Mouse (Mus musculus) spleen, adult 12 weeks (tissue): ENCODE results near the gene Trip12.

Experiments used
- DNase-seq: peaks from one replicate; pipeline ENCODE4 v3.0.0; 2022; ENCODE audit warnings: low spot score

Trip12 gene

DNA sequence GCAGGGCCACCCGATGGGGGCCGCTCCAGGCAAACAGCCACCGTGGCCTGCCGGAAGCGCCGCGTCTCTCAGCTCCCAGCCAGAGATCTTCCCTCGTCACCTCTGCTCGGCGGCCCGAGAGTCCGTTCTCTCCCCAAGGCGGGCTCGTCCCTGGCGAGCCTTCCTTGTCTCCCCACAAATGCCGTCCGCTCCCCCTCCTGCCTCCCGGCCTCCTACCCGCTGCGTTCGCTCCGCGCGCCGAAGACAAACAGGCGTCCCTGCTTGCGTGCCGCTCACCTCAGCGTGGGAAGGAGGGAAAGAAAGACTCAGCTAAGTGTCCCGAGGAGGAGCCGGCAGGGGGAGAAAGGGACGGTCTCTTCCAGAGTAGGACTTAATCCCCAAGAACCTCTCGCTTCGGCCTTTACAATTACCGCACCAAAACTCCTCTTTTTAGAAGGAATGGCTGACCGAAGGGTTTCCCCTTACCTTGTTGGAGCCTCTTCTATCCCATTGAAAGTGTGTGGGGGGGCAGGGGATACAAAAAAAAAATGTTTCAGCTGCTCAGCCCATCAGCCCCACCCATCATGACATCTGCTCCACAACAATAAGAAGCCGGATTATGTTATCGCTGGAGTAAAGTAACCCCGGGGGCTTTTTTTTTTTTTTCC, at the start of gene Trip12:
Trip12 (minus strand) TSS at position 499 of the 647 bp plus-strand sequence.
- no peak for DNase-seq

DNA sequence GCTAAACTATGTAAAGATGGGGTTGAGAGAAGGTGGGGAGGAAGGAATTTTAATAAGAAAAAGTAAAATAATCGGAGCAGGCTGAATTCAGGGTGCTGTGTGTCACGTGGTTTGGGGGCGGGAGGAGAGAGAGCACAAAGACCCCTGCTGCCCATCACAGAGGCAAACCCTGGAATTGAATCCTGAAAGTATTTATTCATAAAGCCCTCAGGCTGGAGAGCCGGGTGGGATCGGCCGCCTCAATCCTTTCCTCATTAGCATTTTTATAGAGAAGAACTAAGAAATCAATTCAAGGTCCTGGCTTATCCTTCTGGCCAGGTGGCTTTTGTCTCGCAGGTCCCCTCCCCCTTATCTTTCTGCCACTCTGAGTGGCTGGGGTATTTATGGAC, 49.7 kb upstream of the Trip12 start:
- no peak for DNase-seq

DNA sequence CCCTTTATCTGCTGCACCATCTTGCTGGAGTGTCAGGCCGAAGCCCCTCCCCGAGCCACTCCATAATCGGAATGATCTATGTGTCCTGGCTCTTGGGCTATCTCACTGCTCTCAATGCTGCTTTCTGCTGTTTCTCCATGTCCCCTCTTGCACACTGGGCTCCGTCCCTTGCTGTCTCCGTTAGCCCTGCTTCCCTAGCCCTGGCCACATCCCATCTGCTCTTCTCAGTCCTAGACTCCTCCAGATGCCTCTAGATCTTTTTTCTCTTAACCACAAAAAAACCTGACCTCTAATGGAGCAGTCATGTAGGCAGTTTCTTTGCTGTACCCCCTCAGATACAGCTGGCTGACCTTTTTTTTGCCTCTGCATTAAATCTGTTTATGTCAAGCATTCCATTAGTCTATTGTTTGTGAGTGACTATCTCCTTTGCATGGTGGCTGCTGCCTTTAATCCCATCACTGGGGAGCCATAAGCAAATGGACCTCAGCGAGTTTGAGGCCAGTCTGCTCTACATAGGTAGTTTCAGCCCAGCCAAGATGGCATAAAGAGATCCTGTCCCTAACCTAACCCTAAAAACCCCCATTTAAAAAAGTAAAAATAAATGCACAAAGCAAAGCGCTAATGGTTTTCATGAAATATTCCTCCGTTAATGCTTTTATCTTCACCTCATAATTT, 49.2 kb upstream of the Trip12 start:
- no peak for DNase-seq

DNA sequence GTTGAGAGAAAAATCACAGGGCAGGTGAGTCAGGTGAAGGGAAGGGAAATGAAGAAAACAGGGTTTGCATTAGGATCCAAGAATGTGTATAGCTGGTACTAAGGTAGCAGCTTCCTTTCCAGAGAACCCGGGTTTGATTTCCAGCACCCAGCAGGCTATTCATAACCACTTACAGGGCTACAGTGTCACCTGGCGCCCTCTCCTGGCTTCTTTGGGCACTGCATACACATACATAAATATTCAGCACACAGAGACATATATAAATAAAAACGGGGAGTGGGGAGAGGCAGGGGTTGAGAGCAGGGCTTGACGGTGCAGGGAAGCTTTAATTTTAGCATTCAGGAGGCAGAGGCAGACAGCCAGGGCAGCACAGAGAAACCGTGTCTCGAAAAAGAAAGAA, 45.6 kb upstream of the Trip12 start:
- DNase-seq, result no peak

DNA sequence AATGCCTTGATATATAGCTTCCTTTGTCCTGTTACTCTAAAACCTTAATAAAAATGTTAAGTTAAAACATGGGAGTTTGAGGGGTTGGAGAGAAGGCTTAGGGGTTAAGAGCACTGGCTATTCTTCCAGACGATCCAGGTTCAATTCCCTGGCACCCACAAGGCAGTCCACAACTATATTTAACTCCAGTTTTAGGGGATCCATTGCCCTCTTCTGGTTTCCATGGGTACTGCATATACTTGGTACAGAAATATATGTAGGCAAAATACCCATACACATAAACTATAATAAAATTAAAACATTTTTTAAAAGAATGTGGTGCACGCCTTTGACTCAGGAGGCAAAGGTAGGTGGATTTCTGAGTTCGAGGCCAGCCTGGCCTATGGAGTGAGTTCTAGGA, 44.9 kb upstream of the Trip12 start:
- DNase-seq, result no peak

DNA sequence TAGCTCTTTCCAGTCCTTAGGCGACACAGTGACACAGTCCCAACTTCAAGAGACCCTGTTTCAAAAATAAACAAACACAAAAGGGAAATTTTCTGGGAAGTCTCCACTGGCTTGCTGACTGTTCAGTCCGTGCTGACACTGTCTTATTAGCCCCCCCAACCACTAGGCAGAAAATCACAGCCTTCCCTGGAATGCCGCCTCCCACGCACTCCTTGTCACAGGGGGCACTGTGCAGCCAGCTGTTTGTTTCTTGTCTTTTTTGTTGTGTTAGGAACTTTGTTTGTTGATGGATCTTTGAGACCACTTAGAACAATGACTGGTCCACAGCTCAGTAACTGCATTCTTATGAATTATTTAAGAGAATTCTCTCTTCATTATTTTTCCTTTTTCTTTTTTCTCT, 43.6 kb upstream of the Trip12 start:
- no peak for DNase-seq

DNA sequence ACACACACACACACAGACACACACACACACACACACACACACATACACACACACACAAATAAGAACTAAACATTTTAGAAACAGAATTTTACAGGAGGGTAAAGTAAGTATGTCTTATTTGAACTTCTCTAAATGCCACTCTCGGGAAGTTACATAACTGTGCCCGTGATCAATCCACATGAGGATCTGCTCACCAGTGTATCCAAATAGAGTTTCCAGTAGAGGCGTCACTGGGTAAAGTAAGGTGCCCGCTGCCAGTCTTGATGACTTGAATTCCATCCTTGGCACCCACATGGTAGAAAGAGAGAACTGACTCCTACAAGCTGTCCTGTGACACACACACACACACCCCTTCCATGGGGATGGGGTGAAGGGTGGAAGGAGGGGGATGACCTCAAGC, 42.6 kb upstream of the Trip12 start:
- no peak for DNase-seq

DNA sequence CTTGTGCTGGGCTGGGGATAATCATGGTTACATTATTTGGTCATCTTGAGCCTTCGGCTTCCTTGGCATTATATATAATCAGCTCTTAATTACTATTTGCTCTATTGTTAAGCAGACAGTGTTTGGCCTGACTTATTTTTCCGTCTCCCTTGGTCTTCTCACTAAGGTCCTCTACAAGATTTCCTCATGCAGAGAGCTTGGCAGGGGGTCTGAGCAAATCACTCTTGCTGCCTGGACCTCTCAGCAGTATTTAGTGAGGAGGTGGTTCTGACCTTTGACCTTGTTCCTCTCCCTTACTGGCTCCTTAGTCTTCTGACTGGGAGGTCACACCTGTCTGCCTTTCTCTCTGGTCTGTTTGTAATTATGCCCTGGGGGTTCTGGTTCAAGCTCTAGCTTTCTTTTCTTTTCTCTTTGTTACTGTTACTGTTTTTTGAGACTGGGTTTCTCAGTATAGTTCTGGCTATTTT, 41.8 kb upstream of the Trip12 start:
- DNase-seq, result no peak

DNA sequence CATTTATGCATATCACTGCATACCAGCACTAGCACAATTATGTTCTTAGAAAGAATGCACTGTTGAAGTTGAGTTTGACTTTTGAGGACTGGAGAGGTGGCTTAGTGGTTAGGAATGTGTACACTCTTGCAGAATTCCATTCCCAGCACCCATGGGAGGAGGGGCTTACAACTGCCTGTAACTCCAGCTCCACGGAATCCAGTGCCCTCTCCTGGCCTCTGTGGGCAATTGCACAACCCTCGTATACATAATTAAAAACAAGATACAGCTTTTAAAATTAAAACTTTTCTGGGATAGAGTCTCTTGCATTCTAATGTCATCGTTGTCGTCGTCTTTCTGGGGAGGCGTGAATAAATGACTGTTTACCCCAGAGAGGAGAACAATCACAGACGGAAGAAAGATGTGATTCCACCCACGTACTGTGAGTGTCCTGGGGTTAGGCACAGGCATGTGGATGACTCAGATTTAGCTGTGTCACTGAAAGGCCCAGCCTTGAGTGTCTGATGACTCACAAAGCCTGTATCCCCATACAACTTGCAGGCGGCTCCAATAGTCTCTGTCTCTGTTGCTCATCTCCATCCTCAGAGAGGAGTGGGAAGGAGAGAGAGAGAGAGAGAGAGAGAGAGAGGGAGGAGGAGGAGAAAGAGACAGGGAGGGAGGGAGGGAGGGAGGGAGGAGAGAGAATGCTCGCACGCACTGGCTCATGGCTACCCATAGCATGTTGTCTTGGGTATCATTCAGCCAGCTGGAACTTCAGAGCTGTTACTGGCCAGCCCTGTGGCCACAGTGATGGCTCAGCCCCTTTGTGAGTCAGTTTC, 41.1 kb upstream of the Trip12 start:
- no peak for DNase-seq

DNA sequence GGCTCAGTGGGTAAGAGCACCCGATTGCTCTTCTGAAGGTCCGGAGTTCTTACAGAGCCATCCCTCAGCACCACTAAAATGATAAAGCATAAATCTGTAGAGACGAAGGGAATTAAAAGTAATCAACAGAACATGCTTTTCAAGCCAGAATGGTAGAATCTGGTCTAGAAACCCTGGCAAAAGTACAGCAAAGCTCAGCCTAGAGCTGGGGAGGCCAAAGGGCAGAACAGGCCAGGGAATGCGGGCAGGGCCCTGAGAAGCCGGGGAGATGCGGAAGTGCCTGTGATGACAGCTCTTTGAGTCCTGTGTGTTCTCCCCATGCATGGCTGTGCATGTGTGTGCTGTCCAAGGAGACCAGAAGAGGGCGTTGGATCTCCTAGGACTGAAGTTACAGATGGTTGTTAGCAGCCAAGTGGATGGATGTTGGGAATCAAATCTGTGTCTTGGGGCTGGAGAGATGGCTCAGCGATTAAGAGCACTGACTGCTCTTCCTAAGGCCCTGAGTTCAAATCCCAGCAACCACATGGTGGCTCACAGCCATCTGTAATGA, 39.3 kb upstream of the Trip12 start:
- no peak for DNase-seq

DNA sequence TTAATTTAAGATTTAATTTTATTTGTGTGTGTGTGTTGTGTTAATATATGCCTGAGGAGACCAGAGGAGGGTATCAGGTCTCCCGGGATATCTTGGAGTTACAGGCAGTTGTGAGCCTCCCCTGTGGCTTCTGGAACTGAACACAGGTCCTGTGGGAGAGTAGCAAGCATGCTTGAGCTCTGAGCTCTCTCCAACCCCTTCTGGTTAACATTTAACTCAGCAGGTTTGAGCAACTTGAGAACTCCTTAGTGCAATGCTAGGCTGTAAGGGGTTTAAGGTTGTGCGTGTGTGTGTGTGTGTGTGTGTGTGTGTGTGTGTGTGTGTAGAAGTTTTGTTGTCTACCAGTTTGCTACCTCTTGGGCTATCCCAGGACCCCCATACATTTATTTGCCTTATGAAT, 37.3 kb upstream of the Trip12 start:
- DNase-seq, result no peak

DNA sequence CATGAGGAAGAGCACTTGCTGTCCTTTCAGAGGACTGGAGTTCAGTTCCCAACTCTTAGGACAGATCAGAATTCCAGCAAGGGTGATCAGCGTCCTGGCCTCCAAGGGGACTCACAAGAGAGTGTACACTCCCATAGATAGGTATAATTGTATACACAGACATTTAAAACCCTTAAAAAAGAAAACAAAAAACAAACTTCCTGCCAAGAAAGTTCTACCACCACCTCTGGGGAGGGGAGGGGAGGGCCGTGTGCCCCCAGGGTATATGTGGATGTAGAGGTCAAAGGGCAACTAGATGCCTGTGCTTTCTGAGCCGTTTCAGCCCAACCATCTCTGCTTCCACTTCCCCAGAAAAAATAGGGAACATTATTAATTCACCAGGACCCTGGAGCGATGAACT, 32.6 kb upstream of the Trip12 start:
- DNase-seq, result no peak

DNA sequence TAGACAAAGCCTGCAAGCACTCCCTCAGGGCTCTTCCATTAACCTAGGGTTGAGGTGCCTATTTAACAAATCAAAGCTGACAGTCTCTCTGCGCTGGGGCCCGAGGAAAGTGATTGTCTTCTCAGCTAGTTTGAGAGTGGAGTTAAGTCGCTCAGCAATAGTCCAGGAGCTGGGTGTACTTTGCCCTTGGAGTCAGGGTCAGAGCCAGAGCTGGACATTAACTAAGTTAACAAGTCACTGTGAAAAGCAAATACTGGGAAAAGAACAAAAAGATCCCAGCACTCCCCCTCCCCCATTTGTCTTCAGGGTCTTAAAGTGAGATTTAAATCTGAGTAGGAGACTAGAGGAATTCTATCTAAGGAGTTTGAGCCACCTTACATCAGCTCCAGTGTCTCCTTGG, 31.8 kb upstream of the Trip12 start:
- no peak for DNase-seq

DNA sequence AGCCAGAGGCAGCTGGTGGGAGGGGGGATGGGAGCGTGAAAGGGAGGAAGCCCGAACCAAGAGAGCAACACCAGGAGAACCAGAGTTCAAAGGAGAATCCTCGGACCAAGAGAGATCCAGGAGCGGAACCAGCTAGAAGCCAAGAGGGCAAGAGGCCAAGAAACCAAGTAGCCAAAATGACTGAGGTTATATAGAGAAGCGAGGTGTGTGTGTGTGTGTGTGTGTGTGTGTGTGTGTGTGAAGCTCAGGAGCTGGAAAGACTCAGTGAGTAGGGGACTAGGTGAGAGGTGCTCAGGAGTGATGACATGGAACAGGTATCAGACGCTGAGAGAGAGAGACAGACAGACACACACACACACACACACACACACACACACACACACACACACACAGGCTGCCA, 30.8 kb upstream of the Trip12 start:
- no peak for DNase-seq

DNA sequence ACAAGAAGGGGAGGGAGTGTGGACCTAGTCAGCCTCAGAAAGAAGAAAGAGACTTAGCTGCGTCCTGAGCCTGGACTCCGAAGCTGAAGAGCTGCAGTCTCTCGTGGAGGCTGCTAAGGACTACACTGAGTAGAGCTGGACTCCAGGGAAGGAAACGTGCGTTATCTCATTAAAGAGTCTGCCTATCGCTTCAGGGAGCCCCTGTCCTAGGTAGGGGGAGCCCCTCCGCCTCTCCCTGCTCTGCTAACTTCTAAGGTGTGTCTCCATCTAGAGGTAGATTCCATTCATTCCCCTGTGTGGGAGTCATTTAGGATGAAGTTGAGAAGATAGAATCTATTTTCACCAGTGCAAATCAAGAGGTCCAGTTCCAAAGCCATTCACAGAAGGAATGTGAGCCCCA, 29.2 kb upstream of the Trip12 start:
- DNase-seq, result no peak

DNA sequence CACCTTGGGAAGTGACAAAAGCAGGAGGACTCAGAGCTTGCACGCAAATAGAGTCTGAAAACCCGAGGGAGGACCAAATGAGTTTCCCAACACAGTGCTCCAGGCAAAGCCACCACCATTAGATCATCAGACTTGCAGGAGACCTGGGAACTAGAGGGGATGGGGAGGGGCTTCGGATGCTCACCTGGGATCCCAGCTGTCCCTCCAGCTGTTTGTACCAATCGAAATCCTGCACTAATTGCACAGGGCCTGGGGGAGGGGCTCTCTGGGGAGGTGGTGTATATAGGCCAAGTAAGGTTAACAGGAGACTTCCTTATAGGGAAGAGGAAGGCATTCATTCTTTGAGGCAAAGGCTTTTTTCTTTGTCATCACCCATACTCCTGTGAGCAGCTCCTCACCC, 28.5 kb upstream of the Trip12 start:
- DNase-seq, result no peak

DNA sequence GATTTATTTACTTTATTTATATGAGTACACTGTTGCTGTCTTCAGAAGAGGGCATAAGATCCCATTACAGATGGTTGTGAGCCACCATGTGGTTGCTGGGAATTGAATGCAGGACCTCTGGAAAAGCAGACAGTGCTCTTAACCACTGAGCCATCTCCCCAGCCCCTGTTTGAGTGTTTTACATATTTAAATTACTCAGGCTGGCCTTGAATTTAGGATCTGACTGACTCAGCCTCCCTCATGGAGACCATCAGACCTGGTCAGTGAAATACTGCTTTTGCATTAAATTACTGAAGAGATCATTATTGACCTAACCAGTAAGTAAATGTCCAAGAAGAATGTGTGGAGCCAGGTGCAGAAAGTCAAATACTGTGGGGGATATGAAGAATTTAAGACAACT, 28.0 kb upstream of the Trip12 start:
- DNase-seq, result no peak

DNA sequence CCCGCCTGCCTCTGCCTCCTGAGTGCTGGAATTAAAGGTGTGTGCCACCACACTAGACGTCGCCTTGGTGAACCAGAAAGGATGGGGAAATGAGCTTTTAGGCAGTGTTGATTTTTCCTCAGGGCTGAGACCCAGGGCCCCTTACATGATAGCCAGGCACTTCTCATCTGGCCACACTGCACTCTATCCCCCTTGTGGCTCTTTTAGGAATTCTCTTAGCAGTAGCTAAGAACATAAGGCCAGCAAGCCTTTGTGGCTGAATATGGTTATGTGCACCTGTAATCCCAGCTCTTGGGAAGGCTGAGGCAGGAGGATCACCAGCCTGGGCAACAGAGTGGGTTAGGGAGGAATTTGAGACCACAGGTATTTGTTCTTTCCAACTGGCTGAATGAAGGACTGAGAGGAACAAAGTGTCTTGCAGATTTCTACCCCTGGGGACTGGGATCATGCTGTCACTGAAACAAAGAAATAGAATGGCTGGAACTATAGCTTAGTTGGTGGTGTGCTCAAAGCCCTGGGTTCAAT, 26.5 kb upstream of the Trip12 start:
- no peak for DNase-seq

DNA sequence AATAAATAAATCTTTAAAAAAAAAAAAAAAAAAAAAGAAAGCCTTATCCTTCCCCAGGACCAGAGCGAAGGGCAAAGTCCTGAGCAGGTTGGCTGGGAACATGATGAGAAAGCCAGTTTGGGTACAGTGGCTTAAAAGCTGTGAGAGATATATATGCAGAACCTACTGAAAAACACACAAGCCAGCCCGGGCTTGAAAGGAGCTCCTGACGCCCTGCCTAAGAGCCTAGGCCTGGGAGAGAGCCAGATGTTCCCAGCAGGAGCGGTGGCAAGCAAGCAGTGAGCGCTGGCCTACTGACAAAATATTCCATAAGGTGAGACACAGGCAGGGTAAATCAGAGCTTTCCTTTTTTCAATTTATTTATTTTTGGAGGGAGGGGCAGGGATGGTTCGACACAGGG, 25.9 kb upstream of the Trip12 start:
- DNase-seq, result no peak

DNA sequence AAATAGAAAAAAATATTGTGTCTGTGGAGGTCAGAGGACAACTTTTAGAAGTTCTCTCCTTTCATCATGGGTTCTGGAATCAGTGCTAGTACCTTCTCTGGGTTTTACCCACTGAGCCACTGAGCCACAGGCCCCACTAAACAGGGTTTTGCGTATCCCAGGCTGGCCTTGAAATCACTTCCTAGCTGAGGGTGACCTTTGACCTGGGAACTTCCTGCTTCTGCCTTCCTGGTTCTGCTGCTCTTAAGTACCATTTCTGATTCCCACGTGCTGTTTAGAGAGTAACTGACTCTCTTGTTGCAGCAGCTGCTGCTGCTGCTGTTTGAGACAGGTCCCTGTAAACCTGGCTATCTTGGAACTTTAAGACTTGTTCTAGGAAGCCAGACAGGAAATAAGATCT, 24.3 kb upstream of the Trip12 start:
- DNase-seq, result no peak

DNA sequence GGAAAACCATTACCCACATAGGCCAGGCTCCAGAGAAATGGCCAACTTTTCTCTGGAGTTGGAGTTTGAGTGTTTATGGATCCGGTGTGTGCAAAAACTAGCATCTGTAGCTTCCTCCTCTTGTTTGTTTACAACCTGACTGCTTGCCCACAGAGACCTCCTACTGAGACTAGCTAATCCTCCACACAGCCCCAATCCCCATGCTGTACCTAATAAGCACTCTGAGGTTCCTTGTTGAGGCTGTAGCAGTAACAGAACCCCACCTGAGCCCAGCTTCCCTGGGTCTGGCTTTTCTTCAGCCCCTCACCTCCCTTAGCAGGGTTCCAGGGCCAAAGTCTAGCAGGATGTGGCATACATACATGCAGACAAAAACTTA, 20.9 kb upstream of the Trip12 start:
- DNase-seq, result no peak

DNA sequence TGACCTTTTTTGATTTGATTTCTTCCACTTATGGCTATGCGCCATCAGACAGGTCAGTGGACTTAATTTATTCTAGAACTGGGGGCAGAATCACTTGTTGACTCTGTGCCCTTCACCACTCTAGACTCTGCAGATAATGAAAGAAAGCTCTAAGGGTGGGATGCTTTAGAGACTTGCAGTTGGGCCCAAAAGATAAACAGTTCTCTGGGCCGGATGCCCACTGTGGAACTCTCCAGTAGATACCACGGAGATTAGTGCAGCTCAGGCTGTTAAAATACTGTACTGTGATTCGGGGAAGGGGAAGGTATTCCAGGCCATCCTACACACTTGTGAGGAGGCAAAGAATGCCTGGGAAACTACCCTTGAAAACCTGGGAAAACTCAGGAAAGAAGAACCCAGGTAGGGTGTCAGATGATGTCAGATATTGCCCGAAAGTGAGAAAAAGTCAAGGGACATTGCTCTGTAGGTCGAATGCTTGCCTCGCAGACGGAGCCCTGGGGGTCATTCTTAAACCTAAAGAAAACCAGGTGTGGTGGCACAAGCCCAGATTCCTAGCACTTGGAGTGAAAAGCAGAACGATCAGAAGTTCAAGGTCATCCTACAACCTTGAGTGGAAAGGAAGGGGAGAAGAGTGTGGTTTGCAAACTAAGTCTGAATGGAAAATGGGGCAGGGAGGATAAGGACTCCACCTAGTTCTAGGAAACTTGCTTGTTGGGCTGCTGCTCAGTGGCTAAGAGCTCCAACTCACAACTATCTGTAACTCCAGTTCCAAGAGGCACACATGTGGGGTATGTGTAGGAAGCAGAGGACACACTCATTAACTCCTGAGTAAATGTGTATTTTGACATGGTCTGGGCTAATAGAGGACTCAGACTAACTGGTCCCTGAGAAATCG, 20.3 kb upstream of the Trip12 start:
- no peak for DNase-seq
